Mouse (Mus musculus) midbrain, embryonic 11.5 days (tissue): ENCODE results near the gene Vps8. TPM values are rescaled to one million over a fixed set of nuclear protein-coding genes. Genes with fewer than 3 reads are reported as not detected.

Experiments
- ATAC-seq: fragments of 200-750 bp; cut with Nextera tagmentation; 2 replicates; pipeline ENCODE4 v1.8.0; 2017; ENCODE audit warnings: moderate TSS enrichment, moderate library complexity; ENCODE audit not compliant: low FRiP score
- DNase-seq: peaks from one replicate; pipeline ENCODE4 v3.0.0; 2015; ENCODE audit warnings: low spot score; ENCODE audit errors: missing footprints
- H3K27ac ChIP-seq: fragments of 300-500 bp; sonication (generic); 2 replicates; pipeline ENCODE4 v1.5.1; 2014; ENCODE audit warnings: low read depth, low read length
- H3K27me3 ChIP-seq: fragments of 300-500 bp; sonication (generic); 2 replicates; pipeline ENCODE4 v1.6.1; 2014; ENCODE audit warnings: mild to moderate bottlenecking, low read length, moderate library complexity, mixed read lengths; ENCODE audit not compliant: control insufficient read depth, insufficient read depth
- H3K36me3 ChIP-seq: fragments of 300-500 bp; sonication (generic); 2 replicates; pipeline ENCODE4 v1.6.1; 2014; ENCODE audit warnings: mild to moderate bottlenecking, low read length, moderate library complexity, mixed read lengths; ENCODE audit not compliant: control insufficient read depth, insufficient read depth
- H3K4me1 ChIP-seq: fragments of 300-500 bp; sonication (generic); 2 replicates; pipeline ENCODE4 v1.6.1; 2014; ENCODE audit warnings: low read length; ENCODE audit not compliant: control insufficient read depth, insufficient read depth
- H3K4me2 ChIP-seq: fragments of 300-500 bp; sonication (generic); 2 replicates; pipeline ENCODE4 v1.6.1; 2014; ENCODE audit warnings: mild to moderate bottlenecking, moderate library complexity
- H3K4me3 ChIP-seq: fragments of 300-500 bp; sonication (generic); 2 replicates; pipeline ENCODE4 v1.5.1; 2014; ENCODE audit warnings: low read depth, low read length
- H3K9ac ChIP-seq: fragments of 300-500 bp; sonication (generic); 2 replicates; pipeline ENCODE4 v1.6.1; 2014; ENCODE audit warnings: low read length
- H3K9me3 ChIP-seq: fragments of 300-500 bp; sonication (generic); 2 replicates; pipeline ENCODE4 v1.6.1; 2016; ENCODE audit warnings: low read length; ENCODE audit not compliant: control insufficient read depth
- WGBS: fragments of 180-500 bp; shearing (Covaris S2); extraction: QIAGEN DNeasy Blood & Tissue Kit; methylation state at CpG from one replicate; pipeline ENCODE4 v1.1.7; 2014; 5-methylcytosine and 5-hydroxymethylcytosine counted together
- polyA plus RNA-seq: library from polyadenylated mRNA; unstranded; fragments of >200 nt; fragmentation: Nextera tagmentation; extraction: Ambion mirVana; gene quantifications from 2 replicates; pipeline ENCODE4 v1.2.1, GENCODE M21; 2014

The Vps8 gene
- polyA plus RNA-seq, 1 experiment from 2014 or later = 27.1 TPM

DNA sequence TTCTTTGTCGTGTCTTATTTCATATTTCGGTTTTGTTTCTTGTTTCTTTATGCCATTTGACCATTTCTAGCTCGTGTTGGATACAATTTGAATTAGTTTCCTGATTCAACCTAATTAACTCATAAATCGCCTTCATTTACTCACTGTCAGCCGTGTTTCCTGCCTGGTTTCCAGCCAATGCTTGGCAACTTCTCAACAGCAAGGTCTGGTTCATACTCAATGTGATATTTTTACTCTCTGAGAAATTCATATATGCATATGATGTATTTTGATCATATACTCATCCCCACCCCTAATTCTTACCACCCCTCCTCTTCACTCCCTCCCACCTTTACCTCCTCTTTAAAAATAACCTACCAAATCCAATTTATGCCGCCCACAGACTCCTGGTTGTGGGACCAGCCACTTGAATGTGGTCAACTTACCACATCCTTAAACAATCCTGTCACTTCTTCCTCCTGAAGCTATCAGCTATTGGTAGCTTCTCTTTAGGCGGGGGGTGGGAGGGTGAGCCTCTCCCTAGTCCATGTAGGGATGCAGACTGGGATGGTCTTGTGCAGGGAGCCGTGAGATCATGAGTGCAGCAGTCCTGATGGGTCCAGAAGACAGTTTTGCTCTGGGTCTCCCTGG, 184.2 kb downstream of the Vps8 start:
- Histone ChIP-seq H3K36me3 (no peaks in the 10 kb centered on the region), H3K27me3 (no peaks in the 10 kb centered on the region), H3K4me2 (no peak overlapping the region), H3K27ac (no peak overlapping the region), H3K4me3 (no peak overlapping the region), H3K9ac (no peak overlapping the region), H3K4me1 (no peaks in the 10 kb centered on the region), H3K9me3 (no peaks in the 10 kb centered on the region)
- 89% methylated on average over 8 of the region's 8 CpGs for WGBS
- ATAC-seq = no peak
- DNase-seq = no peak

DNA sequence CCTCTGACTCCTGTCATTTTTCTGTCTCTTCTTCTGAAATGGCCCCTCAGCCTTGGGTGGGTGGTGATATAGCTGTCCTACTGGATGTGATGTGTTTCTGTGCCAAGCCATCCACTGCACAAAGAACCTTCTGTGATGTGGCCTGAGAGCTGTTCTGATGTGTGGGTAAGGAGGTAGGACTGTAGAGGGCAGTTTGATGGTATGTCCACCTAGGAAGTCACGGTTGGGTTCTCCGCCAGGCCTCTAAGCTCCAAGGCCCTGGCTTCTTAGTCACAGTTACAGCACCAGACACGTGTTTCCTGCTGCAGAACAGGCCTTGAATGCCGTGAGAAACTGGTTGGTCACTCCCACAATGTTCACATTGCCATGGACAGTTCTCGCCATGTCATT, 184.7 kb downstream of the Vps8 start:
- WGBS = 85% methylated on average over 5 of the region's 5 CpGs
- Histone ChIP-seq H3K4me2 (no peak overlapping the region), H3K36me3 (no peaks in the 10 kb centered on the region), H3K4me1 (no peaks in the 10 kb centered on the region), H3K9me3 (no peaks in the 10 kb centered on the region), H3K9ac (no peak overlapping the region), H3K27me3 (no peaks in the 10 kb centered on the region), H3K27ac (no peak overlapping the region), H3K4me3 (no peak overlapping the region)
- DNase-seq = no peak
- no peak for ATAC-seq

DNA sequence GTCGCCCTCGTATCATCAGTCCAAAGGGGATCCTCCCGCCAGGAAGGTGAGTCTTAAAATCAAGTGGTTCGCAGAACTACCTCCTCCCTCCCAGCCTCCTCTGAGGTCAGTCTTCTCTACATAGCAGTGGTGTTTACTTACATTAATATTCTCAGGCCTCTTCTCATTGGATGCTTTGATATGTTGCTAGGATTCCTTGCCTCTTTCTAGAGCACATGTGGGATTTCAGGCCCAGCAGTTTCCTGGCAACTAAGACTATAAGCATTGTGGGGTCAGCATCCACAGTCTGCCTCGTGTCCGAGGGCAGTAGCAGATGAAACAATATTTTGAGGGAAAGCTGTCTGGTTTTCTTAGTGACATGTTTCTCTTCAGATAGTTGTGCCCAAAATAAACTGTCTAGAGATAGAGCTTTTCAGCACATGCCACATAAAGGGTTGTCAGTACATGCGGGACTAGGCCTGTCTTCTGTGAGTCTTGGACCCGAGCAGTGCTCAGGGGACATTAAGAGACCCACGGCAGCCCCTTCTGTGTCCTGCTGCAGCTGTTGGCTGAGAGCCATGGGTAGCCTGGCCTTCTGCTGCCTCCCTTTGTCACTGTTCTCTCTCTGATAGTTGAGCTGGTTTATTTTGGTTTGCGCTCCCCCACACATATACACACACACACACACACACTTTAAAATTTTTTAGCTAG, 185.4 kb downstream of the Vps8 start:
- H3K9me3 ChIP-seq = no peaks in the 10 kb centered on the region
- no peak overlapping the region for H3K4me3 ChIP-seq
- no peak overlapping the region for H3K9ac ChIP-seq
- H3K4me1 ChIP-seq = no peaks in the 10 kb centered on the region
- no peaks in the 10 kb centered on the region for H3K36me3 ChIP-seq
- H3K27ac ChIP-seq = no peak overlapping the region
- peak; percentile 52; the same call in 1 of the 2 replicates for ATAC-seq
- no peak overlapping the region for H3K4me2 ChIP-seq
- no peak for DNase-seq
- WGBS = 77% methylated on average over 10 of the region's 10 CpGs
- no peaks in the 10 kb centered on the region for H3K27me3 ChIP-seq

DNA sequence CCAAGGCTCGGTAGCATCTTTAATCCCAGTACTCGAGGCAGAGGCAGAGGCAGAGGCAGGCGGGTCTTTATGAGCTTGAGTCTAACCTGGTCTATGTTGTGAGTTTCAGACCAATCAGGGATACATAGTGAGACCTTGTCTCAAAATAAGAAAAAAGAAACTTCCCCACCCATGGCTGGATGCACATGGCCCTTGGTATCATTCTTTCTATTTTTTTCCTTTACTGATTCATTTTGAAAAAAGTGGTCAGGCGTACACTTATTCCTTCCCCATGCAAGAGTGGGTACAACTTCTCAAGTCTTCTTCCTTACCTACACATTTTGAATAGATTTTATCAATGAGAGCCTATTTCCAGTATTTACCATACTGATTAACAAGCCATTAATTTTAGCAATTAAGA, 187.6 kb downstream of the Vps8 start:
- 90% methylated on average over 4 of the region's 4 CpGs for WGBS
- ATAC-seq (no peak), DNase-seq (no peak)
- Histone ChIP-seq H3K36me3 (no peaks in the 10 kb centered on the region), H3K9ac (no peak overlapping the region), H3K9me3 (no peaks in the 10 kb centered on the region), H3K4me2 (no peak overlapping the region), H3K27me3 (no peaks in the 10 kb centered on the region), H3K4me3 (no peak overlapping the region), H3K4me1 (no peaks in the 10 kb centered on the region), H3K27ac (no peak overlapping the region)

DNA sequence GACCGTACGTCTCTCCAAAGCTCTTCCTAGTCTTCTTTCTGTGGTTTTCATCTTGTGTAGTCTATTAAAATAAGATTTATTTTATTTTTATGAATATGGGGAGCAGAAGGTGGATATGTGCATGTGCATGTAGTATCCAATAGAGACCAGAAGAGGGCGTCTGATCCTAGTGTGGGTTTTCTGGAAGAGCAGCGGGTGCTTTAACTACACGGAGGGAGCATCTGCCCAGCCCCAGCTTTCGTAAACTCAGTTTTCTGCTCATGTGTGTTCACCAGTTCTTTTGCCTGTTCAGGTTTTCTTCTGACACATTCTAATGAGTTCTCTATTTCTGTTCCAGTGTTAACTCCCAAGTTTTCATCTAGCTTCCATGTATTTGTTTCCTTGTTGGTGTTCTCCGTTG, 192.9 kb downstream of the Vps8 start:
- Histone ChIP-seq H3K4me2 (no peak overlapping the region), H3K4me1 (no peaks in the 10 kb centered on the region), H3K9me3 (no peaks in the 10 kb centered on the region), H3K36me3 (no peaks in the 10 kb centered on the region), H3K27me3 (no peaks in the 10 kb centered on the region), H3K4me3 (no peak overlapping the region), H3K27ac (no peak overlapping the region), H3K9ac (no peak overlapping the region)
- DNase-seq = peak; percentile 84
- ATAC-seq = no peak
- 57% methylated on average over 7 of the region's 7 CpGs for WGBS

DNA sequence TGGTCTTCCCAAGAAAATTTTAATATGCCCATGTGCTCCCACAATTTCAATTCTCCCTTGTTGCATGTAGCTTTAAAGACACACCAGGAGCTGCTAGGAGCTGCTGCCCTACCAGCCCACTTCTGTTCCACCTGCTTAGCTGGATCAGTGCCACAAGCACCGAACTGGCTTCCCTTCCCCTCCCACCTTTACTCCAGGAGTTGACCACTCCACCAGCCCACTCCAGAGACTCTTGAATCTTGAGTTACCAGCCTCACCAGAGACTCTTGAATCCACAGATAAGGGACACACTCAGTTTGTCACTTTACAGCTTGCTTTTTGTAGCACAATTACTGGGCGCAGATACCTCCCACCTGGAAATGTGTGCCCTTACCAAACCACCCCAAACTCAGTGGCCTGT, 197.7 kb downstream of the Vps8 start:
- no peak overlapping the region for H3K9ac ChIP-seq
- WGBS = 87% methylated on average over 2 of the region's 2 CpGs
- no peaks in the 10 kb centered on the region for H3K27me3 ChIP-seq
- H3K27ac ChIP-seq = no peak overlapping the region
- DNase-seq (no peak), ATAC-seq (no peak)
- no peak overlapping the region for H3K4me3 ChIP-seq
- no peak overlapping the region for H3K4me2 ChIP-seq
- no peaks in the 10 kb centered on the region for H3K4me1 ChIP-seq
- no peaks in the 10 kb centered on the region for H3K9me3 ChIP-seq
- H3K36me3 ChIP-seq = no peaks in the 10 kb centered on the region

DNA sequence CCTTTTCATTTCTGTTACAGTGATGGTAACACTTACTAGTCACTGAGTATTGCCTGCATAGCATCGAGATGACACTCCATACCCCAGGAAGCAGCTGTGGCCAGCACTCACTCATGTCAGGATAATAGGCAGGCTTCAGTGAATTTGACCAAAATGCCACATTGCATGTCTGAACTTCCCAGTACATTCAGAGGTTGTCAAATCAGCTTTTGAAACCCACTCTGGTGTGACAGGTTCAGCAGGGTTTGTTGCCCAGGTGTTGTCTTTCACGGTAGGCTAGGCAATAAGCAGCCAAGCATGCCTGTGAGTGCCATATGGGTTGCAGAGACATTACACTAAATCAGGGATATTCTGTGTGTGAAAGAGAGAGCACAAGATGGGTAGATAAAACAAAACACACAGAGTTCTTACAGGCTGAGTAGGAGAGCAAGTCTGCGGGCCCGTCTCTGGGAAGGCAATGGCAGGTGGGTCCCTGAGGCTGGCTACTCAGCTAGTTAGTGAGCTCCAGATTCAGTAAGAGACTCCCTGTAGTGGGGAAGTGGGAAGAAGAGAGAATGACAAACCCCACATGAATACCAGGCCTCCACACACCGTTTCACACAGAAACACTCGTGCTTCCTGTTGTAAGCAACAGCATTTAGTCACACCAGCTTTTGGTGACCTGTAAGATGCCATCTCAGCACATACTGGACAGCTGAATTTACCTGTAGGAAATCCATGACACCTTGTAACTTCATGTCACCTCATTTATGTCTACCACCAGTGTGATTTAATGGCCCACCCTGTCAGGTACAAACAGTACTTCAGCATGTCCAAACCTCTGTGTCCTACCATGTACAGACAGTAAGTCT, 203.1 kb downstream of the Vps8 start:
- H3K36me3 ChIP-seq = no peaks in the 10 kb centered on the region
- H3K9me3 ChIP-seq = no peaks in the 10 kb centered on the region
- H3K4me1 ChIP-seq = no peaks in the 10 kb centered on the region
- no peak overlapping the region for H3K4me2 ChIP-seq
- H3K27me3 ChIP-seq = no peaks in the 10 kb centered on the region
- 68% methylated on average over 6 of the region's 6 CpGs for WGBS
- H3K9ac ChIP-seq = no peak overlapping the region
- H3K4me3 ChIP-seq = no peak overlapping the region
- H3K27ac ChIP-seq = no peak overlapping the region
- DNase-seq (peak; percentile 66), ATAC-seq (no peak)

DNA sequence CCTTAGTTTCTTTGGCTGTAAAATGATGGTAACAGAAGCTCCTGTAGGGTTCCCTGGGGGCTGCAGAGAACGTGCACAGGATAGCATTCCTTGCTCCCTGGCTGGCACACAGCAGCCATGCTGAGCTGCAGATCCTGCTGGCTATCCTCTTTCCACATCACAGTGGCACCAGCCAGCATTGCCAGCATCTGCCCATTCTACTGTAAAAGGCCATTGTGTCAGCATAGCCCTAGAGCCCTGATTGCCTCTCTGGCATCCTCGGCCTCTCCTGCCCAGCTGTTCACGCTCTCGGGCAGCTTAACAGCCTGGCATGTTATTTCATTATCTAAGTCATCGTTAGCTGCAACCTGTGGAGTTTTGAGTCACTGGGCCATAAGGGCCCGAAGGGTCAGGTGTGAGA, 204.3 kb downstream of the Vps8 start:
- Histone ChIP-seq H3K27me3 (no peaks in the 10 kb centered on the region), H3K36me3 (no peaks in the 10 kb centered on the region), H3K4me2 (no peak overlapping the region), H3K4me1 (no peaks in the 10 kb centered on the region), H3K9ac (no peak overlapping the region), H3K27ac (no peak overlapping the region), H3K9me3 (no peaks in the 10 kb centered on the region), H3K4me3 (no peak overlapping the region)
- WGBS = 75% methylated on average over 6 of the region's 6 CpGs
- no peak for ATAC-seq
- peak; percentile 77 for DNase-seq

DNA sequence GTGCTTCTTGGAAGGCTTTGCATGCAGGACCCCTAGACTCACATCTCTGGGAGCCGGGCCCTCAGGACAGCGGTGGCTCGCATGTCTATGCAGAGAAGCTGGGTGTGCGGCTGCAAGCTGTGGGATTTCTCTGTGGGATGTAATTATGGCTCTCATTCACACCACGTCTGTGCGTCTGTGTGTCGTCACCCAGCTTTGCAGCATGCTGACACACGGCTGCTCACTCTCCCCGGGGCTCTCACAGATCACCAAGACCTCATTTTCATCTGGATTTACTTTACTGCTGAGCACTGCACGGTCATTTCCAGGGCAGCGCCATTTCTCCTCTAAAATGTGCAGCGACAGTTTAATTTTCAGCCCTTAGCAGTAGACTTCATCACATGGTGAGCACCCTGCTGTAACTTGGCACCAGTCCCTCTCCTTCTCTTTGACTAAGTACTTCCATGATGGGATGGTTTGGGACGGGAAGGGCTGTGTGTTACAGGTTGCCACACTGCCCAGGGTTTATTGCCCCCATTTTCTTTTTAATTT, 205.2 kb downstream of the Vps8 start:
- H3K36me3 ChIP-seq = no peaks in the 10 kb centered on the region
- no peaks in the 10 kb centered on the region for H3K4me1 ChIP-seq
- ATAC-seq (no peak), DNase-seq (peak; percentile 69)
- WGBS = 81% methylated on average over 13 of the region's 13 CpGs
- no peaks in the 10 kb centered on the region for H3K9me3 ChIP-seq
- no peak overlapping the region for H3K27ac ChIP-seq
- H3K9ac ChIP-seq = no peak overlapping the region
- no peaks in the 10 kb centered on the region for H3K27me3 ChIP-seq
- H3K4me3 ChIP-seq = no peak overlapping the region
- no peak overlapping the region for H3K4me2 ChIP-seq
